Mouse (Mus musculus) erythroblast, embryonic 14.5 days (primary cell): ENCODE data around the gene Car6.

ENCODE experiments used
- GATA1 ChIP-seq: IDR thresholded peaks from 2 replicates; pipeline ENCODE4 v1.6.1; 2012; ENCODE audit warnings: low read length, inconsistent platforms, mixed read lengths
- TAL1 ChIP-seq: IDR thresholded peaks from 3 replicates; pipeline ENCODE4 v1.6.1; 2012; ENCODE audit warnings: low read length, inconsistent platforms, mixed read lengths

- no peak for TF ChIP-seq GATA1
- no peak for TF ChIP-seq TAL1
Observed at GRCm38 (mm10) chr4:150221017-150221640, 20.0 kb upstream of the Car6 start.
